Mouse (Mus musculus) neural tube, embryonic 13.5 days (tissue): ENCODE measurements around the gene Afap1. TPM values are rescaled to one million over a fixed set of nuclear protein-coding genes. Genes with fewer than 3 reads are reported as not detected.

Experiments
- ATAC-seq: fragments of 200-750 bp; cut with Nextera tagmentation; 2 replicates; pipeline ENCODE4 v1.8.0; 2017; ENCODE audit warnings: low read depth, mild to moderate bottlenecking, moderate TSS enrichment, moderate library complexity
- H3K27ac ChIP-seq: fragments of 300-500 bp; sonication (generic); replicated peaks from 2 replicates; pipeline ENCODE4 v1.5.1; 2015; ENCODE audit warnings: moderate library complexity, mild to moderate bottlenecking, inconsistent platforms
- H3K27me3 ChIP-seq: fragments of 300-500 bp; sonication (generic); 2 replicates; pipeline ENCODE4 v1.6.1; 2015; ENCODE audit warnings: mild to moderate bottlenecking, inconsistent platforms
- H3K36me3 ChIP-seq: fragments of 300-500 bp; sonication (generic); 2 replicates; pipeline ENCODE4 v1.6.1; 2015; ENCODE audit warnings: mild to moderate bottlenecking, inconsistent platforms
- H3K4me1 ChIP-seq: fragments of 300-500 bp; sonication (generic); replicated peaks from 2 replicates; pipeline ENCODE4 v1.6.1; 2015; ENCODE audit warnings: inconsistent platforms
- H3K4me2 ChIP-seq: fragments of 300-500 bp; sonication (generic); 2 replicates; pipeline ENCODE4 v1.6.1; 2015; ENCODE audit warnings: inconsistent platforms, mild to moderate bottlenecking, moderate library complexity
- H3K4me3 ChIP-seq: fragments of 300-500 bp; sonication (generic); 2 replicates; pipeline ENCODE4 v1.5.1; 2015; ENCODE audit warnings: mild to moderate bottlenecking, inconsistent platforms
- H3K9ac ChIP-seq: fragments of 300-500 bp; sonication (generic); 2 replicates; pipeline ENCODE4 v1.6.1; 2015; ENCODE audit warnings: moderate library complexity, mild to moderate bottlenecking, inconsistent platforms
- H3K9me3 ChIP-seq: fragments of 300-500 bp; sonication (generic); 2 replicates; pipeline ENCODE4 v1.6.1; 2016; ENCODE audit warnings: inconsistent platforms
- WGBS: fragments of 180-500 bp; shearing (Covaris S2); methylation state at CpG from one replicate; pipeline ENCODE4 v1.1.7; 2015; 5-methylcytosine and 5-hydroxymethylcytosine counted together
- polyA plus RNA-seq: library from polyadenylated mRNA; unstranded; fragments of >200 nt; fragmentation: Nextera tagmentation; extraction: Ambion mirVana; gene quantifications from 2 replicates; pipeline ENCODE4 v1.2.1, GENCODE M21; 2015

The Afap1 gene
- 92.2 and 99.6 TPM in 2 replicates for polyA plus RNA-seq

GRCm38 (mm10) chr5:35893093-35893804 lies at the start of gene Afap1:
Afap1 (plus strand) TSS chr5:35893319.
- H3K36me3 ChIP-seq, result no peaks in the 10 kb centered on the region
- H3K4me3 ChIP-seq, result peak within 1 kb of the TSS; percentile 96
- peak within 1 kb of the TSS; percentile 99 for H3K9ac ChIP-seq
- 0 out of 2 replicates have a peak, but pooled peaks cover 3% of the 10 kb centered on the region for H3K27me3 ChIP-seq
- ATAC-seq, result peak; percentile 93
- H3K27ac ChIP-seq, result peak within 1 kb of the TSS; percentile 86
- H3K4me2 ChIP-seq, result peak within 1 kb of the TSS; percentile 95
- WGBS, result under 1% methylated on average over 49 of the region's 49 CpGs
- H3K4me1 ChIP-seq, result peaks cover 46% of the 10 kb centered on the region
- no peaks in the 10 kb centered on the region for H3K9me3 ChIP-seq

GRCm38 (mm10) chr5:35851485-35851884 lies 41.6 kb upstream of the Afap1 start:
- Histone ChIP-seq H3K9ac (no peak overlapping the region), H3K27ac (no peak overlapping the region), H3K4me3 (no peak overlapping the region), H3K4me2 (no peak overlapping the region), H3K27me3 (no peaks in the 10 kb centered on the region), H3K4me1 (peaks cover 8% of the 10 kb centered on the region), H3K9me3 (no peaks in the 10 kb centered on the region), H3K36me3 (no peaks in the 10 kb centered on the region)
- WGBS, result 44% methylated on average over 5 of the region's 5 CpGs
- ATAC-seq, result no peak

GRCm38 (mm10) chr5:35853463-35853862 lies 39.7 kb upstream of the Afap1 start:
- no peaks in the 10 kb centered on the region for H3K27me3 ChIP-seq
- no peak for ATAC-seq
- H3K4me2 ChIP-seq, result no peak overlapping the region
- no peak overlapping the region for H3K9ac ChIP-seq
- H3K4me1 ChIP-seq, result peaks cover 8% of the 10 kb centered on the region
- H3K27ac ChIP-seq, result no peak overlapping the region
- H3K9me3 ChIP-seq, result no peaks in the 10 kb centered on the region
- no peaks in the 10 kb centered on the region for H3K36me3 ChIP-seq
- 94% methylated on average over 4 of the region's 4 CpGs for WGBS
- H3K4me3 ChIP-seq, result no peak overlapping the region

DNA sequence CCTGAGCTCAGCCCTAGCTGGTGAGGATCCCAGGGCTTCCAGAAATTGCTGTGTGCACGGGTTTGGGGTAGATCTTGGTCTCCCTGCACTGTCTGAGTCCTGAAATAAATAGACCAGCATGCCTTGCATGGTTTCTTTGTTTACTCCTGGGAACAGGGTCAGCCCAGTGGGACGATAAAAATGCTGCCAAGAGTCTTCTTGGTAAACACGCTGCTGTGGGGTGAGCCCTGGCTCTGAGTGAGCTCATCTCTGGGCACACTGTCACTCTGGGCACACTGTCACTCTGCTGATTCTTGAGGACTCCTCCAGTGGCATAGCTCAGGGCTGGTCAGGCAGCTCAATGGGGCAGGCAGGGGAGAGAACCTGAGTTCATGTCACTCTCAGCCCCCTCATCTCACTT lies 36.9 kb upstream of the Afap1 start:
- Histone ChIP-seq H3K4me2 (no peak overlapping the region), H3K27ac (no peak overlapping the region), H3K36me3 (no peaks in the 10 kb centered on the region), H3K4me1 (peaks cover 3% of the 10 kb centered on the region), H3K9ac (no peak overlapping the region), H3K27me3 (no peaks in the 10 kb centered on the region), H3K9me3 (no peaks in the 10 kb centered on the region), H3K4me3 (no peak overlapping the region)
- no peak for ATAC-seq
- 36% methylated on average over 3 of the region's 3 CpGs for WGBS

DNA sequence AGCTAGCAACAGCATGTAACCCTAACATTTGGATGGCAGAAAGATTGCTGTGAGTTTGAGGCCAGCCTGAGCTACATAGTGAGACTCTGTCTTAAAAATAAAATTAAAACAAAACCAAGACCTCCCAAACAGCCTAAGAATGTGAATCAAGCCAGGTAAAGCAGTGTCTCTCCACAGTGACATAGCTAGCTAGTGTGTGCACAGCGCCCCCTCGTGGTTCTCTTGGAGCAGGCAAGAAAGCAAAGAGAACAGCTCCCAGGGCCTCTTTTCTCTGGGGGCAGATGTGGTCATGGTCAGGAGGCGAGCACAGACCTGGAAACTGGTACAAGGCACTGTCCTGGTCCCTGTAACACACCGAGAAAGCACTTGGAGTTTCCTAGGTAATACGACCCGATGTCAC lies 35.0 kb upstream of the Afap1 start:
- Histone ChIP-seq H3K27me3 (no peaks in the 10 kb centered on the region), H3K9ac (no peak overlapping the region), H3K4me1 (no peaks in the 10 kb centered on the region), H3K27ac (no peak overlapping the region), H3K36me3 (no peaks in the 10 kb centered on the region), H3K4me2 (no peak overlapping the region), H3K4me3 (no peak overlapping the region), H3K9me3 (no peaks in the 10 kb centered on the region)
- ATAC-seq, result 0 out of 2 replicates have a peak, but pooled peaks have one; percentile 24
- WGBS, result 26% methylated on average over 6 of the region's 6 CpGs

DNA sequence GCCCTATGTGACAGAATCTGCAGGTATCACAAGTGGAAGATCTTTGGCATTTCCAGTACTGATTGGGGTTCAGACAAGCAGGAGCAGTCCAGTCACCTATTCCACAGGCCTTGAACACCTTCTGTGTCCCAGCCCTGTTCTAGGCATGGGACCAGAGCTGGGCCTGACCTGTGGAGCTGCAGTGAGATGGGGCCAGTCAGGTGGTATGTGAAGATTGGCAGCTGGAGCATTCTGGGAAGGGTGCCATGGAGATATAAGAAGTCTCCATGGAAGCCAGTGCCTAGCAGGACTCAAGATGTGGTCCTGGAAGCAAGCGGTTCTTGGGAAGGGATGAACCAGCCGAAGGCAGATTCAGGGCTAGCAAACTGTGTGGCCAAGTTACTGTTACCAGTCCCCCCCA lies 31.7 kb upstream of the Afap1 start:
- no peaks in the 10 kb centered on the region for H3K27me3 ChIP-seq
- H3K9ac ChIP-seq, result no peak overlapping the region
- ATAC-seq, result no peak
- no peaks in the 10 kb centered on the region for H3K9me3 ChIP-seq
- H3K27ac ChIP-seq, result no peak overlapping the region
- no peak overlapping the region for H3K4me3 ChIP-seq
- no peaks in the 10 kb centered on the region for H3K4me1 ChIP-seq
- WGBS, result 89% methylated on average over 2 of the region's 2 CpGs
- H3K4me2 ChIP-seq, result no peak overlapping the region
- no peaks in the 10 kb centered on the region for H3K36me3 ChIP-seq

DNA sequence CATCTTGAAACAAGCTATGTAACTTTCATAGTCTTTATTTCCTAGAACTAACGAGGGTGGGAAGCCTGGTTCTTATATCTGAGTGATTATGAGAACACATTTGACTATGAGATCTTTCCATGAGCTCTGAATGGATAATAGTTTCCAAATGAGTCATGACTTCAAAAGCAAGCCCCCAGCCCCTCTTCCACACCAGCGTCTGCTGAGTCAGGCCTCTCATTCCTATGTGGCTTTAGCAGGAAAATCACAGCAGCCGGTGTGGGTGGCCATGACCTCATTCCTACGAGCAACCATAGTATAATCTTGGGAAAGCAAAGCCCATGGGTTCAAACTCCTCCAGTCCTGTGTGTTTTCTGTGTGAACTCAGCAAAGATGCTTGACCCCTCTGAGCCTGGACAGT lies 23.1 kb upstream of the Afap1 start:
- Histone ChIP-seq H3K36me3 (no peaks in the 10 kb centered on the region), H3K4me2 (no peak overlapping the region), H3K4me1 (peaks cover 5% of the 10 kb centered on the region), H3K27me3 (no peaks in the 10 kb centered on the region), H3K9me3 (no peaks in the 10 kb centered on the region), H3K4me3 (no peak overlapping the region), H3K9ac (no peak overlapping the region), H3K27ac (no peak overlapping the region)
- 0 out of 2 replicates have a peak, but pooled peaks have one; percentile 10 for ATAC-seq
- whole genome bisulfite sequencing, result 83% methylated on average over 4 of the region's 4 CpGs

DNA sequence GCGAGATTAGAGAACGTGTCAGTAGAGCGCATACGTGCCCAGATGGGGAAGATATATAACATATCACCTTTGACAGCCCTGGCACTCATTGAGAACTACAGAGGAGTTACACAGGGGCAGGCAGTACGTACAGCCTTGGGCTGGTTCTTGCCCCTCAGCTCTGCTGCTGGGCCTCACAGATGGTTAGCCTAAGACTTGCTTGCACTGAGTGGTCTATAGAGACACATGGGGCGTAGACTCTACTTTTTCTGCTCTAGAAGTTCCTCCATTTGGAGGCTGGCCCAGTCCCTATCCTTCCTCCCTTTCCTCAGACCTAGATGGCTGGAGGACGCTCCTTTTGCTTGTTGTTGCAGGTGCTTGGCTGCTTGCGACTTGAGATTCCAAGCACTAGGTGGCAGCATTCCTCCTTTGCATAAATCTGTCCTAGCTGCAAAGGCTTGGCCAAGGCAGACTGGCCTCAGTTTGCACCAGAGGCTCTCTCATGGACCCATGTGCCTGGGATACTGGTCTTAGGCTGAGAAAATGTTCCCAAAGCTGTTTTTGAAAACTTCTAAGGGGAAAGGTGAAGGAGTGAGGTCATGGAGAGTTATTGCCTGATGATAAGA lies 22.6 kb upstream of the Afap1 start:
- Histone ChIP-seq H3K27ac (no peak overlapping the region), H3K9ac (no peak overlapping the region), H3K27me3 (no peaks in the 10 kb centered on the region; the same call in 1 of the 2 replicates), H3K9me3 (no peaks in the 10 kb centered on the region), H3K4me1 (peaks cover 5% of the 10 kb centered on the region), H3K36me3 (no peaks in the 10 kb centered on the region), H3K4me2 (no peak overlapping the region), H3K4me3 (no peak overlapping the region)
- WGBS, result 58% methylated on average over 8 of the region's 8 CpGs
- peak; percentile 72 for ATAC-seq

DNA sequence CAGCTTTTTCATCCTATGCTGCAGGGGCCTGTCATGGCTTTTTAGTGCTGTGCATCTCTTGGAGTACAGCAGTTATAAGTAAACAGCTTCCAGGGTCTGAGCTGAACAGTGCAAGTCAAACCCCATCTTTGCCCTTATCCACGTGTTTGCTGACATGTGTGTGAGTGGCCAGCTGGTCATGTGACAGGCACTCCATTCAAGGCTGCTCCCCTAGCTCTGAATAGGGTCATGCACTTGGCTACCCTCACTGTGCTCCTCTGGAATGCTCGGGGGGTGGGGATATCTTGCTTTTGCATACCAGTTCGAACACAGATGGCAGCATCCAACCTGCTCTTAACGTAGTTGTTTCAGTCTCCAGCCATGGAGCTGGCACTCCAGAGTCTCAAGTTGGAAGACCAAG lies 19.7 kb upstream of the Afap1 start:
- Histone ChIP-seq H3K36me3 (no peaks in the 10 kb centered on the region), H3K27ac (no peak overlapping the region), H3K9me3 (no peaks in the 10 kb centered on the region), H3K4me3 (no peak overlapping the region), H3K9ac (no peak overlapping the region), H3K4me1 (peaks cover 5% of the 10 kb centered on the region), H3K27me3 (no peaks in the 10 kb centered on the region; the same call in 1 of the 2 replicates), H3K4me2 (no peak overlapping the region)
- ATAC-seq, result no peak
- 23% methylated on average over 4 of the region's 4 CpGs for WGBS

DNA sequence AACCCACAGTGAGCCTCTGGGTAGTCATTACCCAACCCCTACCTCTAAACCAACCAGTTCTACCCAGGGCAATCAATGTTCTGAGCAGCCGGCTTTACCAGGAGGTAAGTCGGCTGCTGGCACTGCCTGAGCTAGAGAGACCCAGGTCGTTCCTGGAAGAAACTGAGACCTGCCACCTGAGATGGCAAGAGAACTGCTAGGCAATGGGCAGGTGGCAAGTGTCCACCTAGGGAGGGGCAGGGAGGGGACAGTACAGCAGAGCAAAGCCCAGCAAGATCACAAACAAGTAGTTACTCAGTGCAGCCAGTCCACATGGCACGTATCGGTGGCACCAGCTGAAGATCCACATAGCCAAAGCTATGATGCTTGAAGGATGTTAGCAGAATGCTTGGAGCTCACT lies 16.9 kb upstream of the Afap1 start:
- Histone ChIP-seq H3K4me2 (no peak overlapping the region), H3K9ac (no peak overlapping the region), H3K36me3 (no peaks in the 10 kb centered on the region), H3K4me1 (peaks cover 21% of the 10 kb centered on the region), H3K9me3 (no peaks in the 10 kb centered on the region), H3K27me3 (no peaks in the 10 kb centered on the region; the same call in 1 of the 2 replicates), H3K4me3 (no peak overlapping the region), H3K27ac (no peak overlapping the region)
- ATAC-seq, result no peak
- WGBS, result 94% methylated on average over 5 of the region's 5 CpGs

DNA sequence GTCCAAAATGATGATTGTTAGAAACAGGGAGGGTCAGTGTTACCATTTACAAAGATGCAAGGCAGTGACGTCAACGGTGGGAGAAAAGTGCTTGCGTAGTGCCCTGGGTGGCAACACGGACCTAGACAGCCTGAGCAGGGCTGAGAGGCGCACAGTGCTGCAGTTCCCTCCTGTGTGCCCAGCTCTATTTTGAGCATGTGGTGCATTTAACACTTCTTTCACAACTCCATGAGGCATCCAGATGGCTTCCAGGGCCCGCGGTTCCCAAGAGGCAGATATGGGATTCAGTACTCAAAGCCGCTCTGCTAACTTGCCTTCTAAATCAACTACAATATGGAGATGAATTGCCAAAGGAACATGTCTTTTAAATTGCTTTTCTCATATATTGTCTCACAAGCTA lies 13.9 kb upstream of the Afap1 start:
- H3K4me2 ChIP-seq, result no peak overlapping the region
- no peak overlapping the region for H3K9ac ChIP-seq
- no peaks in the 10 kb centered on the region; the same call in 1 of the 2 replicates for H3K27me3 ChIP-seq
- ATAC-seq, result peak; percentile 59; the same call in 1 of the 2 replicates
- no peaks in the 10 kb centered on the region for H3K36me3 ChIP-seq
- H3K9me3 ChIP-seq, result no peaks in the 10 kb centered on the region
- no peak overlapping the region for H3K4me3 ChIP-seq
- 62% methylated on average over 8 of the region's 8 CpGs for WGBS
- no peak overlapping the region for H3K27ac ChIP-seq
- peaks cover 22% of the 10 kb centered on the region for H3K4me1 ChIP-seq

DNA sequence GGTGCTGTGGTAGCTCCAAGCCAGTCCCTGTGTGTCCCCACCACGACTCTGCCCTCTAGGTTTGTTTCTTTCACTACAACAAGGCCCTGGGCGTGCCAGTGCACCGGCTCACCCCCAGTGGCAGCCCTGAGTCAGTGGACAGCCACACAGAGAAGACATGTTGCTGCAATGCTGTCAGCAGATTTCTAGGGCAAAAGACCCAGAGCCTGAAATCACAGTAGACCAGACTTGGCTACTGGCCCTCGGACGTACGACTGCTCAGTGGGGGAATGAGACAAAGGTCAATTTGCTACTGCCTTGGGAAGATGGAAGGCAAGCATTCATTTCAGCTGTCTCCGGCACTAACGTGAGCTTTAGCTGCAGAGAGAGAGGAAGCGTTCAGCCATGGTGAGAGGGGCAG lies 10.7 kb upstream of the Afap1 start:
- no peaks in the 10 kb centered on the region for H3K27me3 ChIP-seq
- H3K4me3 ChIP-seq, result no peak overlapping the region
- H3K9ac ChIP-seq, result no peak overlapping the region
- 44% methylated on average over 9 of the region's 9 CpGs for WGBS
- ATAC-seq, result no peak
- H3K4me1 ChIP-seq, result peaks cover 22% of the 10 kb centered on the region
- H3K4me2 ChIP-seq, result no peak overlapping the region
- no peaks in the 10 kb centered on the region for H3K36me3 ChIP-seq
- H3K9me3 ChIP-seq, result no peaks in the 10 kb centered on the region
- no peak overlapping the region for H3K27ac ChIP-seq
